ENCODE assay signal across 29 mouse cellular contexts in genomic region chr13:94294886-94295285, GRCm38 (mm10). TPM values are rescaled to one million over a fixed set of nuclear protein-coding genes. Genes with fewer than 3 reads are reported as not detected.
DNase-seq lines count a peak whose midpoint lies in the region; ATAC-seq lines count a peak whose summit lies in the region.
"Had no signal": no experiment of that assay in that cellular context is flagged by ENCODE, and none has a peak within 500 bp of the region (broad histone marks: within the 10 kb centered on the region; RNA-seq: fewer than 3 reads in every experiment).

No protein-coding gene starts in this region.

- H3K27me3 ChIP-seq in heart, embryonic 10.5 days (ENCODE audit: insufficient read depth, poor library complexity, severe bottlenecking): no peaks in the 10 kb centered on the region
- H3K27me3 ChIP-seq: embryonic facial prominence, embryonic 13.5 days; forebrain, embryonic 12.5 days; forebrain, embryonic 15.5 days; heart, embryonic 12.5 days; heart, embryonic 15.5 days; hindbrain, embryonic 13.5 days had no signal

- H3K4me1 ChIP-seq in heart, embryonic 10.5 days: no peaks in the 10 kb centered on the region
- H3K4me1 ChIP-seq: embryonic facial prominence, embryonic 10.5 days; embryonic facial prominence, embryonic 13.5 days; forebrain, embryonic 12.5 days; forebrain, embryonic 15.5 days; heart, embryonic 12.5 days; heart, embryonic 15.5 days; hindbrain, embryonic 10.5 days; hindbrain, embryonic 13.5 days had no signal

- no peak overlapping the region for H3K4me3 ChIP-seq in heart, embryonic 10.5 days
- H3K4me3 ChIP-seq: embryonic facial prominence, embryonic 10.5 days; embryonic facial prominence, embryonic 13.5 days; erythroblast, embryonic 14.5 days; forebrain, embryonic 12.5 days; forebrain, embryonic 15.5 days; heart, embryonic 12.5 days; heart, embryonic 15.5 days; hindbrain, embryonic 10.5 days; hindbrain, embryonic 13.5 days had no signal

- peak; percentile 67 for ATAC-seq in megakaryocyte, adult 5-6 weeks (ENCODE audit: poor library complexity, severe bottlenecking)
- ATAC-seq: forebrain, embryonic 15.5 days; hindbrain, embryonic 16.5 days; Patski had no signal

- WGBS in heart, embryonic 10.5 days: 41% methylated on average over 3 of the region's 3 CpGs

- no peaks in the 10 kb centered on the region for H3K9me3 ChIP-seq in heart, embryonic 10.5 days
- H3K9me3 ChIP-seq: embryonic facial prominence, embryonic 10.5 days; embryonic facial prominence, embryonic 13.5 days; forebrain, embryonic 12.5 days; forebrain, embryonic 15.5 days; heart, embryonic 12.5 days; heart, embryonic 15.5 days; hindbrain, embryonic 10.5 days; hindbrain, embryonic 13.5 days had no signal

- DNase-seq in heart, adult 11 months: peak; percentile 80
- DNase-seq in heart, embryonic 10.5 days (ENCODE audit: low spot score): no peak
- DNase-seq in lung, postnatal 36 days: peak; percentile 45
- no peak for DNase-seq in lung, postnatal 10 days
- no peak for DNase-seq in adrenal gland, postnatal 4 days (ENCODE audit: low spot score in 2 of 2)
- DNase-seq in ovary, postnatal 10 days (ENCODE audit: low spot score): no peak
- no peak for DNase-seq in kidney, postnatal 10 days
- DNase-seq: adrenal gland, postnatal 10 days; adrenal gland, postnatal 36 days; cerebellum, adult 11-12 months; cerebellum, adult 8-10 months; cerebellum, postnatal 10 days; cerebellum, postnatal 36 days; embryo, embryonic 11 days; gastrocnemius, postnatal 25 days; heart, postnatal 10 days; heart, postnatal 36 days had no signal

- no peaks in the 10 kb centered on the region for H3K36me3 ChIP-seq in heart, embryonic 10.5 days
- H3K36me3 ChIP-seq: embryonic facial prominence, embryonic 10.5 days; embryonic facial prominence, embryonic 13.5 days; forebrain, embryonic 12.5 days; forebrain, embryonic 15.5 days; heart, embryonic 12.5 days; heart, embryonic 15.5 days; hindbrain, embryonic 10.5 days; hindbrain, embryonic 13.5 days had no signal

- no peak overlapping the region for H3K27ac ChIP-seq in heart, embryonic 10.5 days
- H3K27ac ChIP-seq: embryonic facial prominence, embryonic 10.5 days; embryonic facial prominence, embryonic 13.5 days; forebrain, embryonic 12.5 days; forebrain, embryonic 15.5 days; heart, embryonic 15.5 days; hindbrain, embryonic 10.5 days; hindbrain, embryonic 13.5 days had no signal

RNA-seq across cellular contexts. Expression of gene Scamp1, which starts 9.2 kb away (rescaled TPM):
- polyA plus RNA-seq in heart, embryonic 10.5 days (2016; fragmentation: Nextera tagmentation; extraction: Ambion mirVana): 25.7 and 26.9 TPM in 2 replicates
- 14.0 and 14.4 TPM in 2 replicates for total RNA-seq in megakaryocyte, adult 5-6 weeks (2015)
- total RNA-seq in megakaryocyte, adult 5-6 weeks (2017): 6.8 and 7.3 TPM in 2 replicates
- 10 to 100 TPM; 48.1 to 50.1 TPM for total RNA-seq in adrenal gland, postnatal 4 days (2021)

Comparison
In these comparisons a context has a peak if more than half of its experiments do, and no peak if none do; other contexts are left out.
1. DNase-seq: peak in heart, adult 11 months (single experiment) and lung, postnatal 36 days (single experiment); none in heart, embryonic 10.5 days (single experiment), lung, postnatal 10 days (single experiment), adrenal gland, postnatal 4 days (0 of 2), ovary, postnatal 10 days (single experiment) and kidney, postnatal 10 days (single experiment).